Mouse (Mus musculus) hindbrain, embryonic 12.5 days (tissue): ENCODE measurements at regions not wholly inside any gene's neighbourhood (a gene's known extent, or its start where the extent isn't known, plus 50 kb on each side); places are given as distances from the start of the nearest gene placed in this dataset.

Source experiments
- ATAC-seq: fragments of 200-750 bp; cut with Nextera tagmentation; 2 replicates; pipeline ENCODE4 v1.8.0; 2017; ENCODE audit warnings: moderate TSS enrichment; ENCODE audit not compliant: low FRiP score
- H3K27ac ChIP-seq: fragments of 300-500 bp; sonication (generic); 2 replicates; pipeline ENCODE4 v1.5.1; 2016; ENCODE audit warnings: mild to moderate bottlenecking
- H3K27me3 ChIP-seq: fragments of 300-500 bp; sonication (generic); 2 replicates; pipeline ENCODE4 v1.6.1; 2016; ENCODE audit warnings: mild to moderate bottlenecking
- H3K36me3 ChIP-seq: fragments of 300-500 bp; sonication (generic); 2 replicates; pipeline ENCODE4 v1.6.1; 2016; ENCODE audit warnings: mild to moderate bottlenecking
- H3K4me1 ChIP-seq: fragments of 300-500 bp; sonication (generic); 2 replicates; pipeline ENCODE4 v1.6.1; 2016
- H3K4me2 ChIP-seq: fragments of 300-500 bp; sonication (generic); replicated peaks from 2 replicates; pipeline ENCODE4 v1.6.1; 2016; ENCODE audit warnings: mild to moderate bottlenecking
- H3K4me3 ChIP-seq: fragments of 300-500 bp; sonication (generic); 2 replicates; pipeline ENCODE4 v1.5.1; 2016; ENCODE audit warnings: mild to moderate bottlenecking
- H3K9ac ChIP-seq: fragments of 300-500 bp; sonication (generic); 2 replicates; pipeline ENCODE4 v1.6.1; 2016; ENCODE audit warnings: mild to moderate bottlenecking, moderate library complexity
- H3K9me3 ChIP-seq: fragments of 300-500 bp; sonication (generic); replicated peaks from 2 replicates; pipeline ENCODE4 v1.6.1; 2016; ENCODE audit warnings: mild to moderate bottlenecking
- WGBS: fragments of 180-500 bp; shearing (Covaris S2); methylation state at CpG from one replicate; pipeline ENCODE4 v1.1.7; 2016; 5-methylcytosine and 5-hydroxymethylcytosine counted together

GRCm38 (mm10) chr10:19412926-19413325 is 56.6 kb downstream of the Olig3 start:
- 34% methylated on average over 2 of the region's 2 CpGs for WGBS
- Histone ChIP-seq H3K9ac (no peak overlapping the region), H3K4me2 (no peak overlapping the region), H3K27me3 (peaks cover 12% of the 10 kb centered on the region), H3K9me3 (no peaks in the 10 kb centered on the region), H3K27ac (no peak overlapping the region), H3K4me1 (peaks cover 4% of the 10 kb centered on the region; the same call in 1 of the 2 replicates), H3K36me3 (no peaks in the 10 kb centered on the region), H3K4me3 (no peak overlapping the region)
- ATAC-seq, result no peak

- no peak overlapping the region for H3K9ac ChIP-seq
- no peak overlapping the region for H3K27ac ChIP-seq
- H3K9me3 ChIP-seq, result no peaks in the 10 kb centered on the region
- ATAC-seq, result no peak
- 21% methylated on average over 5 of the region's 5 CpGs for WGBS
- no peaks in the 10 kb centered on the region for H3K36me3 ChIP-seq
- H3K4me3 ChIP-seq, result no peak overlapping the region
- peaks cover 4% of the 10 kb centered on the region; the same call in 1 of the 2 replicates for H3K4me1 ChIP-seq
- H3K27me3 ChIP-seq, result peaks cover 12% of the 10 kb centered on the region
- no peak overlapping the region for H3K4me2 ChIP-seq
These were observed 57.6 kb downstream of the Olig3 start for GRCm38 (mm10) chr10:19413935-19414334.

GRCm38 (mm10) chr10:19414834-19415233 is 58.5 kb downstream of the Olig3 start:
- WGBS, result 36% methylated on average over 5 of the region's 5 CpGs
- Histone ChIP-seq H3K4me2 (no peak overlapping the region), H3K27ac (no peak overlapping the region), H3K4me3 (no peak overlapping the region), H3K27me3 (peaks cover 11% of the 10 kb centered on the region), H3K4me1 (peaks cover 4% of the 10 kb centered on the region; the same call in 1 of the 2 replicates), H3K36me3 (no peaks in the 10 kb centered on the region), H3K9ac (no peak overlapping the region), H3K9me3 (no peaks in the 10 kb centered on the region)
- no peak for ATAC-seq

GRCm38 (mm10) chr10:19424030-19424429 is 67.7 kb downstream of the Olig3 start:
- Histone ChIP-seq H3K36me3 (no peaks in the 10 kb centered on the region), H3K4me2 (no peak overlapping the region), H3K27ac (no peak overlapping the region), H3K4me3 (no peak overlapping the region), H3K27me3 (no peaks in the 10 kb centered on the region), H3K9ac (no peak overlapping the region), H3K9me3 (no peaks in the 10 kb centered on the region), H3K4me1 (0 out of 2 replicates have a peak, but pooled peaks cover 2% of the 10 kb centered on the region)
- ATAC-seq, result no peak
- 63% methylated on average over 1 of the region's 1 CpGs for WGBS

GRCm38 (mm10) chr10:19424961-19425360 is 68.6 kb downstream of the Olig3 start:
- no peak overlapping the region for H3K4me3 ChIP-seq
- H3K9ac ChIP-seq, result no peak overlapping the region
- H3K9me3 ChIP-seq, result no peaks in the 10 kb centered on the region
- no peak overlapping the region for H3K4me2 ChIP-seq
- no peak overlapping the region for H3K27ac ChIP-seq
- no peaks in the 10 kb centered on the region for H3K36me3 ChIP-seq
- WGBS, result 69% methylated on average over 3 of the region's 3 CpGs
- ATAC-seq, result no peak; the same call in 1 of the 2 replicates
- no peaks in the 10 kb centered on the region for H3K27me3 ChIP-seq
- 0 out of 2 replicates have a peak, but pooled peaks cover 2% of the 10 kb centered on the region for H3K4me1 ChIP-seq

GRCm38 (mm10) chr10:19426835-19427234 is 70.5 kb downstream of the Olig3 start:
- Histone ChIP-seq H3K9ac (no peak overlapping the region), H3K27me3 (no peaks in the 10 kb centered on the region), H3K27ac (no peak overlapping the region), H3K36me3 (no peaks in the 10 kb centered on the region), H3K4me1 (0 out of 2 replicates have a peak, but pooled peaks cover 2% of the 10 kb centered on the region), H3K9me3 (no peaks in the 10 kb centered on the region), H3K4me2 (no peak overlapping the region), H3K4me3 (no peak overlapping the region)
- 67% methylated on average over 3 of the region's 3 CpGs for WGBS
- ATAC-seq, result no peak

GRCm38 (mm10) chr10:19432515-19432914 is 76.2 kb downstream of the Olig3 start:
- Histone ChIP-seq H3K9ac (no peak overlapping the region), H3K4me1 (no peaks in the 10 kb centered on the region), H3K36me3 (no peaks in the 10 kb centered on the region), H3K9me3 (no peaks in the 10 kb centered on the region), H3K27ac (no peak overlapping the region), H3K4me2 (no peak overlapping the region), H3K4me3 (no peak overlapping the region), H3K27me3 (peaks cover 22% of the 10 kb centered on the region)
- WGBS, result 77% methylated on average over 4 of the region's 4 CpGs
- no peak for ATAC-seq

- Histone ChIP-seq H3K27me3 (peaks cover 29% of the 10 kb centered on the region), H3K9ac (no peak overlapping the region), H3K9me3 (no peaks in the 10 kb centered on the region), H3K4me3 (no peak overlapping the region), H3K27ac (no peak overlapping the region), H3K4me2 (no peak overlapping the region), H3K36me3 (no peaks in the 10 kb centered on the region), H3K4me1 (no peaks in the 10 kb centered on the region)
- no peak for ATAC-seq
- 80% methylated on average over 6 of the region's 6 CpGs for WGBS
These were observed 78.3 kb downstream of the Olig3 start for GRCm38 (mm10) chr10:19434661-19435060.

GRCm38 (mm10) chr10:19441807-19442206 is 85.5 kb downstream of the Olig3 start:
- Histone ChIP-seq H3K4me1 (peaks cover 8% of the 10 kb centered on the region), H3K27me3 (peaks cover 52% of the 10 kb centered on the region), H3K4me2 (0 out of 2 replicates have a peak overlapping the region, but pooled peaks have one; percentile 5), H3K36me3 (no peaks in the 10 kb centered on the region), H3K4me3 (no peak overlapping the region), H3K27ac (no peak overlapping the region), H3K9ac (no peak overlapping the region), H3K9me3 (no peaks in the 10 kb centered on the region)
- no peak; the same call in 1 of the 2 replicates for ATAC-seq
- 16% methylated on average over 12 of the region's 12 CpGs for WGBS

GRCm38 (mm10) chr10:19443516-19443915 is 87.2 kb downstream of the Olig3 start:
- Histone ChIP-seq H3K36me3 (no peaks in the 10 kb centered on the region), H3K9me3 (no peaks in the 10 kb centered on the region), H3K4me2 (no peak overlapping the region), H3K27ac (no peak overlapping the region), H3K4me3 (no peak overlapping the region), H3K4me1 (peaks cover 8% of the 10 kb centered on the region), H3K9ac (no peak overlapping the region), H3K27me3 (peaks cover 63% of the 10 kb centered on the region)
- WGBS, result 22% methylated on average over 8 of the region's 8 CpGs
- no peak for ATAC-seq

GRCm38 (mm10) chr10:19448838-19449559 is 92.7 kb downstream of the Olig3 start:
- Histone ChIP-seq H3K9me3 (no peaks in the 10 kb centered on the region), H3K4me2 (no peak overlapping the region), H3K27me3 (peaks cover 76% of the 10 kb centered on the region), H3K4me1 (no peaks in the 10 kb centered on the region), H3K9ac (no peak overlapping the region), H3K27ac (no peak overlapping the region), H3K4me3 (no peak overlapping the region), H3K36me3 (no peaks in the 10 kb centered on the region)
- no peak for ATAC-seq
- 19% methylated on average over 12 of the region's 12 CpGs for WGBS

GRCm38 (mm10) chr10:19459053-19459452 is 102.7 kb downstream of the Olig3 start:
- H3K4me2 ChIP-seq, result peak overlapping the region; percentile 41
- peaks cover 70% of the 10 kb centered on the region for H3K27me3 ChIP-seq
- no peak overlapping the region for H3K27ac ChIP-seq
- no peak overlapping the region for H3K4me3 ChIP-seq
- 27% methylated on average over 11 of the region's 11 CpGs for WGBS
- peaks cover 3% of the 10 kb centered on the region for H3K4me1 ChIP-seq
- no peak for ATAC-seq
- no peak overlapping the region for H3K9ac ChIP-seq
- no peaks in the 10 kb centered on the region for H3K9me3 ChIP-seq
- H3K36me3 ChIP-seq, result no peaks in the 10 kb centered on the region

- Histone ChIP-seq H3K36me3 (no peaks in the 10 kb centered on the region), H3K4me2 (no peak overlapping the region), H3K9me3 (no peaks in the 10 kb centered on the region), H3K4me1 (peaks cover 3% of the 10 kb centered on the region), H3K27me3 (peaks cover 64% of the 10 kb centered on the region), H3K4me3 (no peak overlapping the region), H3K27ac (no peak overlapping the region), H3K9ac (no peak overlapping the region)
- WGBS, result 55% methylated on average over 5 of the region's 5 CpGs
- no peak for ATAC-seq
These were observed 103.4 kb downstream of the Olig3 start for GRCm38 (mm10) chr10:19459709-19460108.
